Mouse (Mus musculus): ENCODE data around the gene Itpr1. TPM values are rescaled to one million over a fixed set of nuclear protein-coding genes. Genes with fewer than 3 reads are reported as not detected.

Gene Itpr1
- polyA plus RNA-seq, 1 experiment from 2014 or later, result 5.5 TPM

DNA sequence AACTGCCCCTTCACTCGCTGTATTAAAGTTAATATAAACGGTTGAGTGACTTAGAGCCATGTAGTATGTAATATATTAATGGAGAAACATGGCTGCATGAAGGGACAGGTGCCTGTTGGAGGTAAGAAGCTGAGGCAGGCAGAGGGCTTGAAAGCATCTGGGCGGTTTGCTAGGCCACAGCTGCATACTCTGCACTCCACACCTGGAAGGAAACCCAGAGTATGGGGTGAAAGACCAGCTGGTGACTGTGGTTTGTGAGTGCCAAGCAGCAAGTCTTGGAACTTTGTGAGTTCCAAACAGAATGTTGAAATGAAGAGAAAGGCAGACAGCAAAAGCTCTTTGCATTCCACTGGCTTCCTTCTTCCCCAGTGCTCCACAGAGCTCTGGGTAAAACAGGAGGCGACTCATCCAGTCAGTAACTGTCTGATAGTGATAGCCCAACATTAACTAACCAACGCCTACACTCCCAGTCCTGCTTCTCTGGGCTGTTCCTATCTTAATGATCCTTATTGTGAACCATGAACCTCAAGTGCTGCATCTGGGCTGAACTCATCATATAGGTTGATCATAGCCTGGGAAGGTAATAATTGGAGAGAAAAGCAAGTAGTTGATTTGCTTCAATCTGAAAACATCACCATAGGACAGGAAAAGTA lies 5.9 kb upstream of the Itpr1 start:
- Histone ChIP-seq H3K4me3 (replicated peaks; ENCODE audit: low read depth, low read length) (no peak overlapping the region), H3K36me3 (ENCODE audit: control insufficient read depth, insufficient read depth, low read length) (no peaks in the 10 kb centered on the region), H3K27me3 (ENCODE audit: control insufficient read depth, insufficient read depth, low read length) (no peaks in the 10 kb centered on the region), H3K4me2 (ENCODE audit: low read length) (no peak overlapping the region), H3K27ac (replicated peaks; ENCODE audit: low read depth, low read length) (no peak overlapping the region), H3K9ac (replicated peaks; ENCODE audit: low read length) (no peak overlapping the region), H3K4me1 (ENCODE audit: control insufficient read depth, insufficient read depth, low read length) (no peaks in the 10 kb centered on the region), H3K9me3 (ENCODE audit: control insufficient read depth, low read length) (no peaks in the 10 kb centered on the region)
- ATAC-seq (ENCODE audit: low FRiP score, low TSS enrichment), result no peak
- 82% methylated on average over 5 of the region's 5 CpGs for WGBS
- DNase-seq, result no peak

DNA sequence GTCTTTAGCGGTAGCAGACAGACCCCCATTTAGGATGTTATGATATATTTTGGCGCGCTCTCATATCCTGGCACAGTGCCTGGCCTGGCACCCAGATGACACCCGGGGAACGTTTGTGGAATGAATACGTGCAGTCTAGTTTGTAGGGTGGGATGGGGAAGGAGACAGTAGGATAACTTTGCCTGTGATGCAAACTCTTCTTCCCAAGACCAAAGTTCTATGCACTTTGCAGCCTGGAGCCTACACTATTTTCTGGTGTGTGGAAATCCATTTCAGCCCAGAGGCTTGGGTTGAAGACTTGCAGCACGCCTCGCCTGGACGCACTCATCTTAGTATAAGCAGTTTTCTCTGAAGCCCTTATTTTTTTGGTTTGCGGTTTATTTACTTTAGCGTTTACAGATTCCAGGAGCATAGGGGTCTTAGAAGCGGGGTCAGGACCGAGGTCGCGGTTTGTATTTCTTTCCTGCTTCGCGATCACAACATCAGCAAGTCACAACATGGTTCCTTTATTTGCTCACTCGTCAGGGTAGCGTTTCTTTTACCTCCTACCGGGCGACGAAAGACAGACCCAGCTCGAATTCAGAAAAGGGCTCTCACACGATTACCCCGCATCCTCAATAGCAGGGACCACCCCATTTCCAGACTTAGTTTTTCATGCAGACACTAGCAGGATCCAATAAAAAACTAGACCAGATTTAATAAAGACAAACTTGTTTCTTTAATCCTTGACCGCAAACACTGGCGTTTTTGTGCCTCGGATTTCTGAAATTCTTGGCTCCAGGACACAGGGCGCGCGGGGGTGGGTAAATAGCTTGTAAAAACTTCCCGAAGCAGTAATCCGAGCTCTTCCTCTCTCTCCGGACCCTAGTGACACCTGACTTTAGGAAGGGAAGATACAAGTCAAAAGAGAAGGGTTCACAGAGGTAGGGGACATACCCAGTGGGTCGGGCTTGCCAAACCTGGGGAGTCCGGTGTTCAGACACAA lies 708 bp upstream of the Itpr1 start:
- peak; percentile 19 for DNase-seq

DNA sequence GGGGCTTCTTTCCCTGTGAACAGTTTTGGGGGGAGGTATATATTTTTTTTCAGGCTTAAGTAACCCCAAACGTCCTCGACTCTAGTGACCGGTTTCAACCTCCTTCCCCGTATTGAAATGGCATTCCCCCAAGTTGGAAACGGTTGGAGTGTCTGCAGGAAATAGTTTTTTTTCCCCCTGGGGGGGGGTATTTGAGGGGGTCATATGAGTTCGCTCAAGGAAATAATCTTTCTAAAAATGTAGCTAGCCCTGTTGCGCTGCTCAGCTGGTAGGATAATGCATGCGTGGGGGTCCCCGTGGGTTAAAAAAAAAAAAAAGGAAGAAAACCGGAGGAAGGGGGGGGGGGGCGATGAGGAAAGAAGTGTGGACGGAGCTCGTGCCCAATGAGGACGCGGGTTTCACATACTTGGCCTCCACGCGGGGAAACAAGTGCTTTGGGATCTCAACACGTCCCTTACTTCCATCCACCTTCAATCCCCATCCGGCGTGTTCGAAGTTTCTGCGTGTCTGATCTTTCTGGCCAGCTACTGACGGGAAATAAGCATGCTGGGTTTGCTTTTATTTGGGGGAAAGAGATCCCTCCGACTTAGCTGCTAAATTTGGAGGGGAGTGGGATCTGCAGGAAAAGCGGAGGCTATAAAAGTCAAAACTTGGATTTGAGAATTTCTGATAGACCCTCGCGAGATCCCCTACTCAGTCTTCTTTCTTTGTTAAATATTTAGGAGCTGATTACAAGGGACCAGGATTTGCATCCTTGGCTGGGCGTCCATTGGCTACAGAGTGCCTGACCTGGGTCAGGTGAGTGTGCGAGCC lies 791 bp downstream of the Itpr1 start:
- DNase-seq (peak; percentile 41), ATAC-seq (ENCODE audit: low FRiP score, low TSS enrichment) (no peak; the same call in 1 of the 2 replicates)
- no peaks in the 10 kb centered on the region for H3K36me3 ChIP-seq (ENCODE audit: control insufficient read depth, insufficient read depth, low read length)
- peak overlapping the region; percentile 97 for H3K4me2 ChIP-seq (ENCODE audit: low read length)
- peaks cover 7% of the 10 kb centered on the region; the same call in 1 of the 2 replicates for H3K4me1 ChIP-seq (ENCODE audit: control insufficient read depth, insufficient read depth, low read length)
- H3K27me3 ChIP-seq (ENCODE audit: control insufficient read depth, insufficient read depth, low read length), result 0 out of 2 replicates have a peak, but pooled peaks cover 5% of the 10 kb centered on the region
- H3K4me3 ChIP-seq (replicated peaks; ENCODE audit: low read depth, low read length), result peak overlapping the region; percentile 55
- peak overlapping the region; percentile 43 for H3K9ac ChIP-seq (replicated peaks; ENCODE audit: low read length)
- H3K27ac ChIP-seq (replicated peaks; ENCODE audit: low read depth, low read length), result no peak overlapping the region
- WGBS, result under 1% methylated on average over 29 of the region's 29 CpGs
- H3K9me3 ChIP-seq (ENCODE audit: control insufficient read depth, low read length), result no peaks in the 10 kb centered on the region

More for the DNA sequence above, 708 bp upstream of the Itpr1 start:
- peak overlapping the region; percentile 55 for H3K4me3 ChIP-seq (replicated peaks; ENCODE audit: low read depth, low read length)
- peak overlapping the region; percentile 97 for H3K4me2 ChIP-seq (ENCODE audit: low read length)
- H3K27me3 ChIP-seq (ENCODE audit: control insufficient read depth, insufficient read depth, low read length), result 0 out of 2 replicates have a peak, but pooled peaks cover 5% of the 10 kb centered on the region
- H3K4me1 ChIP-seq (ENCODE audit: control insufficient read depth, insufficient read depth, low read length), result peaks cover 7% of the 10 kb centered on the region; the same call in 1 of the 2 replicates
- H3K36me3 ChIP-seq (ENCODE audit: control insufficient read depth, insufficient read depth, low read length), result no peaks in the 10 kb centered on the region
- no peak overlapping the region for H3K27ac ChIP-seq (replicated peaks; ENCODE audit: low read depth, low read length)
- H3K9me3 ChIP-seq (ENCODE audit: control insufficient read depth, low read length), result no peaks in the 10 kb centered on the region
- peak overlapping the region; percentile 43; the same call in 1 of the 2 replicates for H3K9ac ChIP-seq (replicated peaks; ENCODE audit: low read length)
- no peak for ATAC-seq (ENCODE audit: low FRiP score, low TSS enrichment)
- 8% methylated on average over 36 of the region's 36 CpGs for WGBS

DNA sequence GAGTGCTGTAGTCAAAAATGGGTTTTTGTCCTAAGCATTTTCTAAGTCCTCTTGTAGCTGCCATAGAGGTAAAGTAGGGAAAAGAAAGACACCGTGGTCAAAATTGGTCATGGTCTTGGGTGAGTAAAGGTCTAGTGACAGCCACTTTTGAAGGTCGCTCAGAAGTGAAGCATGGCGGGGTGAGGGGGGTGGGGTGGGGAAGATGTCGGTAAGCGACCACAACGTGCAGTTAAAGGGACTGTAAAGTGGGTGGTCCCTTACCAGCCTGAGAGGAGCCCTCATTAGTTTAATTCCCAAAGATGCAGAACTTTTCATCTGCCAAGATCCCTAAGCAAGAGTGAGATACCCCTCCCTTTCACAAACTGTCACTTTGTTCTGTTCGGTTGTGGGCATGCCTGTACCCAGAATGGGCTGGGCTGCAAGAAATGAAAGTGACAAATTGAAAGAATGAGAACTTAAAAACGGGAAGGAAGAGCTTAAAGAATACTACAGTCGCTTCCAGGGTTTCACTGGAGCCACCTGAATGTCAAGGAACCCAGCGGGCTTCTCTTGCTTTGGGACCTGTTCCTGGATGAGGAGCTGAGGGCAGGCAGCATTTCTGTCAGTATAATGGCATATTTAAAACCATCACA lies 1.5 kb downstream of the Itpr1 start:
- peak overlapping the region; percentile 55 for H3K4me3 ChIP-seq (replicated peaks; ENCODE audit: low read depth, low read length)
- peak overlapping the region; percentile 97 for H3K4me2 ChIP-seq (ENCODE audit: low read length)
- 13% methylated on average over 10 of the region's 10 CpGs for WGBS
- peaks cover 7% of the 10 kb centered on the region; the same call in 1 of the 2 replicates for H3K4me1 ChIP-seq (ENCODE audit: control insufficient read depth, insufficient read depth, low read length)
- DNase-seq, result no peak
- H3K27ac ChIP-seq (replicated peaks; ENCODE audit: low read depth, low read length), result no peak overlapping the region
- no peak overlapping the region for H3K9ac ChIP-seq (replicated peaks; ENCODE audit: low read length)
- no peak for ATAC-seq (ENCODE audit: low FRiP score, low TSS enrichment)
- no peaks in the 10 kb centered on the region for H3K36me3 ChIP-seq (ENCODE audit: control insufficient read depth, insufficient read depth, low read length)
- 0 out of 2 replicates have a peak, but pooled peaks cover 5% of the 10 kb centered on the region for H3K27me3 ChIP-seq (ENCODE audit: control insufficient read depth, insufficient read depth, low read length)
- H3K9me3 ChIP-seq (ENCODE audit: control insufficient read depth, low read length), result no peaks in the 10 kb centered on the region

DNA sequence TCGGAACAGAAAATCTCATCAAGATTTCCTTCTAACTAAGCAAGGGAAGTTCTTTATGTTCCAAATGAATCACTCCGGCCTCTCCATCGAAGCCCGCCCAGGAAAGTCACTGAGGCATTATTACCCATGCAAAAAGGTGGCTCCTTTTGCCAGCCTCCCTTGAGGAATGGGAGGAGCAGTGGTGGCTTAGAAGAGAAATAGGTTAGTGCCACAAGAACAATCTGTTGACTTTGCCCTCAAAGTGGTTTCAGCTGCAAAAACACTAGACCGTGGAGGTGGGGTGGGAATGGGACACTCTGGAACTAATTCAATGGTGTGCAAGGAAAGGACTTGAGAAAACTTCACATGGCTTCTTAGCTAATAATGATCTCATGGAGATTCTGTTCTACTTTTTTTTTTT lies 3.2 kb downstream of the Itpr1 start:
- ATAC-seq (ENCODE audit: low FRiP score, low TSS enrichment), result no peak
- DNase-seq, result no peak
- Histone ChIP-seq H3K4me1 (ENCODE audit: control insufficient read depth, insufficient read depth, low read length) (peaks cover 7% of the 10 kb centered on the region; the same call in 1 of the 2 replicates), H3K9ac (replicated peaks; ENCODE audit: low read length) (no peak overlapping the region), H3K9me3 (ENCODE audit: control insufficient read depth, low read length) (no peaks in the 10 kb centered on the region), H3K4me2 (ENCODE audit: low read length) (no peak overlapping the region), H3K27me3 (ENCODE audit: control insufficient read depth, insufficient read depth, low read length) (0 out of 2 replicates have a peak, but pooled peaks cover 5% of the 10 kb centered on the region), H3K4me3 (replicated peaks; ENCODE audit: low read depth, low read length) (no peak overlapping the region), H3K36me3 (ENCODE audit: control insufficient read depth, insufficient read depth, low read length) (no peaks in the 10 kb centered on the region), H3K27ac (replicated peaks; ENCODE audit: low read depth, low read length) (no peak overlapping the region)
- WGBS, result 83% methylated on average over 5 of the region's 5 CpGs

DNA sequence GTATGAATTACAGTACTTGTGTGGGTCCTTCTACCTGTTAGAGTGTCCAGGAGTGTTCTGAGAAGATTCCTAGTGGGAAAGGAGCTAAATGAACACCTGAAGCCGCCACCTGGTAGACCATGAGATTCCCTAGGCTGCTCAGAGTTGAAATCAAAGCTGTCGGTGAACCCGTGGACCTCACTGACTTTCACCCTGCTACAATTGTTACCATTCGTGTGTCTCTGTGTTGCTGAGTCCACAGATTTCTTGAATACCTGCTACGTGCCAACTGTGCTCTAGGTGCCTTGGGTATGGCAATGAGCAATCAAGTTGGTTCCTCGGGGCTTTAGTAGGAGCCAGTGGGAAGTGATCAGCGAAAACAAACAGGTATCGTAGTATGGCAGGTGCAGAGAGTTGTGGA lies 3.9 kb downstream of the Itpr1 start:
- Histone ChIP-seq H3K27ac (replicated peaks; ENCODE audit: low read depth, low read length) (no peak overlapping the region), H3K4me2 (ENCODE audit: low read length) (no peak overlapping the region), H3K27me3 (ENCODE audit: control insufficient read depth, insufficient read depth, low read length) (0 out of 2 replicates have a peak, but pooled peaks cover 5% of the 10 kb centered on the region), H3K36me3 (ENCODE audit: control insufficient read depth, insufficient read depth, low read length) (no peaks in the 10 kb centered on the region), H3K4me1 (ENCODE audit: control insufficient read depth, insufficient read depth, low read length) (peaks cover 7% of the 10 kb centered on the region; the same call in 1 of the 2 replicates), H3K9ac (replicated peaks; ENCODE audit: low read length) (no peak overlapping the region), H3K9me3 (ENCODE audit: control insufficient read depth, low read length) (no peaks in the 10 kb centered on the region), H3K4me3 (replicated peaks; ENCODE audit: low read depth, low read length) (no peak overlapping the region)
- WGBS, result 96% methylated on average over 8 of the region's 8 CpGs
- ATAC-seq (ENCODE audit: low FRiP score, low TSS enrichment) (no peak), DNase-seq (no peak)

DNA sequence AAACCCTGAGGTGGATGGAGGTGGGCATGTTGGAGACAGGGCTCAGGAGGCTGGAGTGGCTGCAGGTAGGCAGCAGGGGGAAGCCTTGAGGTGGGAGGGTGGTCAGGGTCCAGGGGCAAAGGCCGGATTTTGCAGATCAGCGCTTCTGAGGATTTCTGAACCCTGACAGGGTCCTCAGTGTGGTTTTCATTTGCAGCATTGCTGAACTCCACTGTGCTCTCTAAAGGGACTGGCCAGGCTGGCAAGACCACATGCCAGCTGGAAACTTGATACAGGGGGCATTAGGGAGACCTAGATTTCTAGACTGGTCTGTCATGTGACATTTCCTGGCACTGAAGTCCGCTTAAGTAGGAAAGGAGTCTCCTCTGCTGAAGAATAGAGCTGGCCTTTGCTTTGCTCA lies 5.1 kb downstream of the Itpr1 start:
- Histone ChIP-seq H3K9me3 (ENCODE audit: control insufficient read depth, low read length) (no peaks in the 10 kb centered on the region), H3K27ac (replicated peaks; ENCODE audit: low read depth, low read length) (no peak overlapping the region), H3K4me3 (replicated peaks; ENCODE audit: low read depth, low read length) (no peak overlapping the region), H3K4me1 (ENCODE audit: control insufficient read depth, insufficient read depth, low read length) (peaks cover 7% of the 10 kb centered on the region; the same call in 1 of the 2 replicates), H3K4me2 (ENCODE audit: low read length) (no peak overlapping the region), H3K36me3 (ENCODE audit: control insufficient read depth, insufficient read depth, low read length) (no peaks in the 10 kb centered on the region), H3K9ac (replicated peaks; ENCODE audit: low read length) (no peak overlapping the region), H3K27me3 (ENCODE audit: control insufficient read depth, insufficient read depth, low read length) (0 out of 2 replicates have a peak, but pooled peaks cover 5% of the 10 kb centered on the region)
- 82% methylated on average over 3 of the region's 3 CpGs for WGBS
- no peak for DNase-seq
- ATAC-seq (ENCODE audit: low FRiP score, low TSS enrichment), result no peak

DNA sequence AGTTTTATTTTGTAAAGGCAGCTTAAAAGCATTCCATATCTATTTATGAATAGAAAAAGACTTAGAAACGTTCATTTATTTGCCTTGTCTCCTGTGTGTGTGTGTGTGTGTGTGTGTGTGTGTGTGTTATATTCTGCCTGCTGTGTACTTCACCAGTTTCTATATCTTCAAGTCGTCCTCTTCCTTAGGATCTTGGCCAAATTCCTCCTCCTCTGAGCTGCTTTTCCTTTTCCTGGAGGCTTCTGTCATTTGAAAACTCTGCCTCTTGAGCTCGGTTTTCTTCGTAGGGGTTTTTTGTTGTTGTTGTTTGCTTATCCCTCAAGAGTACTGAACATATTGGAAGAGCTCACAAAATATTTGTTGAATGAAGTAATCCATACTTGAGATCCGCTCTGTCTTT lies 9.5 kb downstream of the Itpr1 start:
- H3K36me3 ChIP-seq (ENCODE audit: control insufficient read depth, insufficient read depth, low read length), result no peaks in the 10 kb centered on the region
- no peaks in the 10 kb centered on the region for H3K4me1 ChIP-seq (ENCODE audit: control insufficient read depth, insufficient read depth, low read length)
- no peak for DNase-seq
- ATAC-seq (ENCODE audit: low FRiP score, low TSS enrichment), result no peak
- no peaks in the 10 kb centered on the region for H3K27me3 ChIP-seq (ENCODE audit: control insufficient read depth, insufficient read depth, low read length)
- H3K4me3 ChIP-seq (replicated peaks; ENCODE audit: low read depth, low read length), result no peak overlapping the region
- H3K27ac ChIP-seq (replicated peaks; ENCODE audit: low read depth, low read length), result no peak overlapping the region
- no peaks in the 10 kb centered on the region for H3K9me3 ChIP-seq (ENCODE audit: control insufficient read depth, low read length)
- 67% methylated on average over 5 of the region's 5 CpGs for WGBS
- no peak overlapping the region for H3K4me2 ChIP-seq (ENCODE audit: low read length)
- no peak overlapping the region for H3K9ac ChIP-seq (replicated peaks; ENCODE audit: low read length)
